Mouse (Mus musculus) G1E (cell line): ENCODE measurements around the gene Fam78b.

Experiments used
- CTCF ChIP-seq: IDR thresholded peaks from 2 replicates; pipeline ENCODE4 v1.5.1; 2012; ENCODE audit warnings: low read depth, low read length, inconsistent platforms, mixed read lengths
- GATA1 ChIP-seq: IDR thresholded peaks from 2 replicates; pipeline ENCODE4 v1.6.1; 2012; ENCODE audit warnings: borderline replicate concordance, low read length, inconsistent platforms, mixed read lengths
- POLR2AphosphoS5 ChIP-seq: IDR thresholded peaks from 2 replicates; pipeline ENCODE4 v1.6.1; 2012; ENCODE audit warnings: low read depth, low read length, inconsistent platforms; ENCODE audit not compliant: insufficient replicate concordance

GRCm38 (mm10) chr1:167050859-167051258 lies 49.6 kb downstream of the Fam78b start:
- TF ChIP-seq GATA1: no peak
- no peak for TF ChIP-seq POLR2AphosphoS5
- TF ChIP-seq CTCF: no peak
